Mouse (Mus musculus) macrophage (primary cell): ENCODE results near the gene Defb13. TPM values are rescaled to one million over a fixed set of nuclear protein-coding genes. Genes with fewer than 3 reads are reported as not detected.

ENCODE experiments used
- H3K27ac ChIP-seq: fragments of 350-480 bp; formaldehyde crosslinking; 2 replicates; pipeline ENCODE4 v1.9.0; 2021
- H3K36me3 ChIP-seq: fragments of 350-480 bp; formaldehyde crosslinking; 2 replicates; pipeline ENCODE4 v1.9.0; 2021; ENCODE audit errors: inconsistent target
- H3K4me3 ChIP-seq: fragments of 350-480 bp; formaldehyde crosslinking; 2 replicates; pipeline ENCODE4 v1.9.0; 2021; ENCODE audit errors: inconsistent target
- H3K79me2 ChIP-seq: fragments of 350-480 bp; formaldehyde crosslinking; 2 replicates; pipeline ENCODE4 v1.9.0; 2021; ENCODE audit errors: inconsistent target
- WGBS: methylation state at CpG from one replicate; pipeline ENCODE4 v1.1.7; 2026; ENCODE audit warnings: inconsistent platforms; ENCODE audit not compliant: missing documents; 5-methylcytosine and 5-hydroxymethylcytosine counted together
- polyA plus RNA-seq: library from polyadenylated mRNA; stranded (reverse); fragments of 250-400 nt; gene quantifications from 3 replicates; pipeline ENCODE4 v1.2.4, GENCODE M21; 2018; ENCODE audit warnings: inconsistent platforms

Gene Defb13
- polyA plus RNA-seq, 1 experiment from 2014 or later, result not detected

DNA sequence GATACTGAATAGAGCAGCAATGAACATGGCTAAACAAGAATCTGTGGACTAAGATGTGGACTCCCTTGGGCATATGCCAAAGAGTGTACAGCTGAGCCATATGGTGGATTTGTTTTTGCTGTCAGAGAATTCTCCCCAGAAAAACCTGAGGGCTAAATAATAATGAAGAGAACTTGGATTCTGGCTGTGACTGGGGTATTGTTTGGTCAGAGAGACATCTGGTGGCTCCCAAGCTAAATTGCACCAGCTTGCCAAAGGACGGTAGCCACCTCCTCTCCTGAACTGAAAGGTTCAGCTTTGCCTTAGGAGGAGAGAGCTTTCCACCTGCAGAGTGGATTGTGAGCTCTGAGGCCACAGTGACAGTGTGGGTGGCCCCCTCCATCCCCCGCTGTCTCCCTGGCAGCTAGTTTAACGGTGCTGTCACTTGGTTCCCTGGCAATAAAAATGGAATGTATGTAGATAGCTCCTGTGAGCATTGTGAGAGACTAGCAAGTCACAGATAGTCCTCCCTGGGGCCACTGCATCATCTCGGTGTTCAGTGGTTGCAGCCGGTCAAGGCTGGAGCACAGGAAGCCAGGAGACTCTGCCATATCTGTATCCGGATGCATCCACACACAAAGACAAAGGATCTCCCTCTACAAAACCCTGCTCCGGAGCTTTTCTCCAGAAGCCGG is 35.2 kb downstream of the Defb13 start:
- Histone ChIP-seq H3K4me3 (no peak overlapping the region), H3K27ac (no peak overlapping the region), H3K36me3 (no peaks in the 10 kb centered on the region), H3K79me2 (no peaks in the 10 kb centered on the region)
- WGBS, result 61% methylated on average over 8 of the region's 8 CpGs

DNA sequence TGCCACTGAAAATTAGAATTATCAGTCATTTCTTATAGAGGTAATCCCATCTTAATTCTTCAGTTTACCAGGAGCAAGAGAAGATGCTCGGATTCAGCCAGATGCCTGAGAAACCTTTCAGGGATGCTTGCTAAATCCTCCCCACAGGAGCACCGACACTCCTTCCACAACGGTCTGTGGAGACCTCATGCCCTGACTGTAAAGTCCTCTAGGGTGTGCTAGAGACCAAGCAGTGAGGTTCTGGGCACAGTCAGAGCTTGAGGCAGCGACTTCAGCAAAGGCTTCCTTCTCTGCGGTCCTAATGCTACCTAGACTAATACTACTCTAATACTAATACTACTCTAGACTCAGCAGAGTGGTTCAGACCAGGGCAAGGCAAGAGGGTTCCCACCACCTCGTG is 45.6 kb downstream of the Defb13 start:
- WGBS, result 13% methylated on average over 6 of the region's 6 CpGs
- Histone ChIP-seq H3K4me3 (no peak overlapping the region), H3K79me2 (no peaks in the 10 kb centered on the region), H3K36me3 (no peaks in the 10 kb centered on the region), H3K27ac (no peak overlapping the region)

- WGBS, result 45% methylated on average over 3 of the region's 3 CpGs
- Histone ChIP-seq H3K4me3 (no peak overlapping the region), H3K36me3 (no peaks in the 10 kb centered on the region), H3K79me2 (no peaks in the 10 kb centered on the region), H3K27ac (no peak overlapping the region)
Measured at GRCm38 (mm10) chr8:21995181-21995580, 48.6 kb downstream of the Defb13 start.

Other genes starting within 250 kb of the Defb13 start
- gene AY761184, start 243.1 kb upstream of the Defb13 start, polyA plus RNA-seq, result not detected in 3 replicates
- gene Defa24, start 212.3 kb upstream of the Defb13 start, polyA plus RNA-seq, result not detected in 3 replicates
- not detected in 3 replicates for gene Defb50, start 123.2 kb upstream of the Defb13 start, polyA plus RNA-seq
- gene Defb2, start 106.8 kb upstream of the Defb13 start, polyA plus RNA-seq, result not detected in 3 replicates
- gene Defb10, start 87.9 kb upstream of the Defb13 start, polyA plus RNA-seq, result not detected in 3 replicates
- not detected in 3 replicates for gene Defb9, start 61.3 kb upstream of the Defb13 start, polyA plus RNA-seq
- gene Defb11, start 40.4 kb upstream of the Defb13 start, polyA plus RNA-seq, result not detected in 3 replicates
- not detected in 3 replicates for gene Defb15, start 14.1 kb upstream of the Defb13 start, polyA plus RNA-seq
- not detected in 3 replicates for gene Defb35, start 8.4 kb upstream of the Defb13 start, polyA plus RNA-seq
- gene Fam90a1a, start 12.0 kb downstream of the Defb13 start, polyA plus RNA-seq, result not detected in 3 replicates
- not detected in 3 replicates for gene Ccdc70, start 23.0 kb downstream of the Defb13 start, polyA plus RNA-seq
- gene Atp7b, start 113.5 kb downstream of the Defb13 start, polyA plus RNA-seq, result not detected in 3 replicates
- 7.6 to 11.5 TPM (median 10.9 TPM) in 3 replicates for gene Alg11, start 114.0 kb downstream of the Defb13 start, polyA plus RNA-seq
- not detected in 3 replicates for gene Nek5, start 178.3 kb downstream of the Defb13 start, polyA plus RNA-seq
- 0.77 to 1.0 TPM (median 0.79 TPM) in 3 replicates for gene Nek3, start 219.7 kb downstream of the Defb13 start, polyA plus RNA-seq
- 0.34 to 3.3 TPM (median 2.6 TPM) in 3 replicates for gene Ckap2, start 239.1 kb downstream of the Defb13 start, polyA plus RNA-seq
- 18.8 to 27.6 TPM (median 20.9 TPM) in 3 replicates for gene Vps36, start 246.0 kb downstream of the Defb13 start, polyA plus RNA-seq